Mouse (Mus musculus): ENCODE measurements at regions not wholly inside any gene's neighbourhood (a gene's known extent, or its start where the extent isn't known, plus 50 kb on each side); places are given as distances from the start of the nearest gene placed in this dataset.
"Not testable (repeated sequence)": the region's sequence is repeated elsewhere in the genome, so short reads cannot be mapped to it uniquely, and the experiment has no call there.

DNA sequence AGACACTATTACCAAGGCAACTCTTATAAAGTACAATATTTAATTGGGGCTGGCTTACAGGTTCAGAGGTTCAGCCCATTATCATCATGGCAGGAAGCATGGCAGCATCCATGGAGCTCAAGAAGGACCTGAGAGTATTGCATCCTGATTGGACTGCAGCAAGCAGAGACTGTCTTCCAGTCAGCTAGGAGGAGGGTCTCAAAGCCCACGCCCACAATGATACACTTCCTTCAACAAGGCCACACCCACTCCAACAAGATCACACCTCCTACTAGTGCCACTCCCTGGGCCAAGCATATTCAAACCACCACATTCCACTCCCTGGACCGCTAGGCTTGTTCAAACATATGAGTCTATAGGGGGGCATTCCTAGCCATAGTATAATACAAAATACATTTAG is 78.6 kb upstream of the Slc25a13 start:
- not testable (repeated sequence) for DNase-seq (ENCODE audit: low spot score in 2 of 2)

GRCm38 (mm10) chr6:6291781-6292180 is 74.8 kb upstream of the Slc25a13 start:
- no peak for DNase-seq (ENCODE audit: low spot score in 2 of 2)

GRCm38 (mm10) chr6:6290427-6290826 is 73.5 kb upstream of the Slc25a13 start:
- DNase-seq (ENCODE audit: low spot score in 2 of 2): no peak

DNA sequence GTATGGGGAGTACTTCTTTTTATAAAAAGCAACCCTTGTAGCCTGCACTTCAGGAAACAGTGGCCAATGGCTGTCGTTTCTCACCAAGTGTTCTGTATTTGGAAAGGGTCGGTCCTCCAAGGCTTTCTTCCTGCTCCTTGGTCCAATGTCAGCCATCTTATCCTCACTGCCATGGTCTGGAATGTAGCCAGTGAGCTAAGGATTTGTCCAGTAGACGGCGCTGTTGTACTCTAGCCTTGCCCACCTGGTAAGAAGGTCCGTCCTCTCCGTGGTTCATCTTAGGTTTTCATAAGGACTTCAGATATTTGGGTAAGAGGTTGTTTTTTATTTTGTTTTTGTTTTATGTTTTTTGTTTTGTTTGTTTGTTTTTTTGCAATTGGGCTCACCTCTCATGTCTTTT is 72.8 kb upstream of the Slc25a13 start:
- peak in 1 of 2 experiments; percentile 14 for DNase-seq (ENCODE audit: low spot score in 2 of 2)

DNA sequence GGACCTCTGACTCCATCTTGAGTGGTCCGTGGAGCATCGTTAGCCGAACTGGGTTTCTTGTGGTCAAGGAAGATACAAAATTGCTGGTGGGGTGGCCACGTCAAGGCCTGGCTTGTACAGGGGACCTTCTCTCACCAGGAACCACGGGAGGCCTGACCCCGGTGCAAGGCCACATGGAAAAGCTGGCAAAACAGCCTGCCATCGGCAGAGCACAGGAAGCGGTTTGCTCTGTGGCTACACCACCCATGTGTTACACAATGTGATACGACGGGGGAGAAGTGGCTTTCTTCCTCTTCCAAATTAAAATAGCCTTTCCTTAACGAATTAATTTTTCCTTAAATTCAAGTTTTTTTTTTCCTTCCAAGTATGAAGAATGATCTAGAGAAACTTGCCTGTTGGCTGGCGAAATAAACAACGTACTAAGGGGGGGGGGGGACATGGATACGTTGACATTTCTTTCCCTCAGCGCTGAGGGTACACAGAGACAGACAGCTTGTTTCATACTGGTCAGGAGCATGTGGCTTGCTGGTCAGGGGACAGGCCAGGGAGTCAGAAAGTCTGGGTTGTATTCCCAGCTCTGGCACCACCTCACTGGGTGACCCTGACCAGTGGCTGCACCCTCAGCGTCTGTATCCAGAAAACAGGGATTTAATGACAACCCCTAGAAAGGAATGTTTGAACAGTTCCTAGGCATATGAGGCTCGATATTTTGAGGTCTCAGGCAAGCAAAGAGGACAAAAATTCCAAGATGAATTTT is 64.0 kb upstream of the Slc25a13 start:
- DNase-seq (ENCODE audit: low spot score in 2 of 2): no peak

DNA sequence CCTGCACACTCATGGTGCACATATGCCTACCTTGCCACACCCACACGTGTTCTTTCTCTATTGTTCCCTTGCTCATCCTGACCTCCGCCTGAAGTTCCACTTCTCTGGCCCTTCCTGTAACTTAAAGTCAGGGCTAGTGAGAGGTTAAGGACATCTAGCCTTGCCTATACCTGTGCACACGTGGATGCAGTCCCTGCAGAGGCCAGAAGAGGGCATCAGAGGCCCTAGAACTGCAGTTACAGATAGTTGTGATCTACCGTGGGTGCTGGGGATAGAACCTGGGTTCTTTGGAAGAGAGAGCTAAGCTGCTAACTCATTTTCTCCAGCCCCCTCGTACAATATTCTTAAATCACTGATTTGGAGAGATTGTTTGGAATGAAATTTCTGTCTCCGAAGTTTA is 62.7 kb upstream of the Slc25a13 start:
- no peak for DNase-seq (ENCODE audit: low spot score in 2 of 2)

- DNase-seq (ENCODE audit: low spot score in 2 of 2): no peak
Measured at GRCm38 (mm10) chr6:6270545-6270944, 53.6 kb upstream of the Slc25a13 start.

Data from adrenal gland, postnatal 4 days (tissue).